8 mouse cellular contexts compared by ENCODE assay signal in genomic region chr9:41861136-41861535, GRCm38 (mm10).
A peak's percentile ranks its signal among the peaks of the same experiment; 100 is the strongest.
DNase-seq lines count a peak whose midpoint lies in the region; ATAC-seq lines count a peak whose summit lies in the region.

No protein-coding gene starts in this region.

- no peak for DNase-seq in kidney, postnatal 4 days
- no peak for DNase-seq in forebrain, embryonic 11.5 days (ENCODE audit: low spot score)
- DNase-seq in limb, embryonic 10.5 days (ENCODE audit: low spot score), result no peak
- no peak for DNase-seq in right cerebral cortex, adult 2 months (ENCODE audit: low spot score in 2 of 2)
- no peak for DNase-seq in adrenal gland, postnatal 14 days
- no peak for DNase-seq in adrenal gland, adult 8-10 months

- ATAC-seq in kidney, embryonic 16.5 days (ENCODE audit: low FRiP score, low TSS enrichment), result no peak
- no peak for ATAC-seq in forebrain, embryonic 11.5 days (replicated peaks; ENCODE audit: low FRiP score)
- ATAC-seq in neural tube, embryonic 15.5 days (ENCODE audit: low FRiP score), result peak; percentile 25; the same call in 1 of the 2 replicates

- WGBS in kidney, embryonic 16.5 days, result 46% methylated on average over 5 of the region's 5 CpGs
- 62% methylated on average over 5 of the region's 5 CpGs for WGBS in forebrain, embryonic 11.5 days
- 74% methylated on average over 5 of the region's 5 CpGs for WGBS in limb, embryonic 10.5 days
- WGBS in neural tube, embryonic 15.5 days, result 33% methylated on average over 5 of the region's 5 CpGs

- peak overlapping the region; percentile 70 for H3K27ac ChIP-seq in kidney, embryonic 16.5 days (ENCODE audit: low read length)
- peak overlapping the region; percentile 43; the same call in 1 of the 2 replicates for H3K27ac ChIP-seq in forebrain, embryonic 11.5 days (ENCODE audit: low read depth, low read length)
- peak overlapping the region; percentile 87 for H3K27ac ChIP-seq in limb, embryonic 10.5 days
- peak overlapping the region; percentile 79 for H3K27ac ChIP-seq in neural tube, embryonic 15.5 days (replicated peaks)

- peaks cover 22% of the 10 kb centered on the region for H3K4me1 ChIP-seq in kidney, embryonic 16.5 days (ENCODE audit: insufficient read depth, low read length)
- peaks cover 11% of the 10 kb centered on the region for H3K4me1 ChIP-seq in forebrain, embryonic 11.5 days (replicated peaks; ENCODE audit: control insufficient read depth, insufficient read depth, low read length)
- peaks cover 39% of the 10 kb centered on the region for H3K4me1 ChIP-seq in limb, embryonic 10.5 days
- peaks cover 36% of the 10 kb centered on the region for H3K4me1 ChIP-seq in neural tube, embryonic 15.5 days

- no peak overlapping the region; the same call in 1 of the 2 replicates for H3K9ac ChIP-seq in kidney, embryonic 16.5 days (replicated peaks; ENCODE audit: low read length)
- peak overlapping the region; percentile 31; the same call in 1 of the 2 replicates for H3K9ac ChIP-seq in forebrain, embryonic 11.5 days (ENCODE audit: low read length)
- 0 out of 2 replicates have a peak overlapping the region, but pooled peaks have one; percentile 7 for H3K9ac ChIP-seq in neural tube, embryonic 15.5 days (replicated peaks)

- H3K4me3 ChIP-seq in kidney, embryonic 16.5 days (ENCODE audit: low read length), result no peak overlapping the region
- H3K4me3 ChIP-seq in forebrain, embryonic 11.5 days (ENCODE audit: low read depth, low read length), result no peak overlapping the region
- peak overlapping the region; percentile 7; the same call in 1 of the 2 replicates for H3K4me3 ChIP-seq in limb, embryonic 10.5 days
- H3K4me3 ChIP-seq in neural tube, embryonic 15.5 days (replicated peaks), result no peak overlapping the region

- no peaks in the 10 kb centered on the region for H3K27me3 ChIP-seq in kidney, embryonic 16.5 days (ENCODE audit: insufficient read depth, low read length)
- H3K27me3 ChIP-seq in forebrain, embryonic 11.5 days (ENCODE audit: control insufficient read depth, insufficient read depth, low read length), result no peaks in the 10 kb centered on the region
- H3K27me3 ChIP-seq in limb, embryonic 10.5 days (ENCODE audit: low read depth, poor library complexity, severe bottlenecking), result no peaks in the 10 kb centered on the region
- no peaks in the 10 kb centered on the region for H3K27me3 ChIP-seq in neural tube, embryonic 15.5 days (replicated peaks)

- H3K9me3 ChIP-seq in kidney, embryonic 16.5 days (ENCODE audit: low read length), result no peaks in the 10 kb centered on the region
- no peaks in the 10 kb centered on the region for H3K9me3 ChIP-seq in forebrain, embryonic 11.5 days (ENCODE audit: control insufficient read depth, low read length)
- no peaks in the 10 kb centered on the region for H3K9me3 ChIP-seq in limb, embryonic 10.5 days (replicated peaks)
- H3K9me3 ChIP-seq in neural tube, embryonic 15.5 days (replicated peaks), result no peaks in the 10 kb centered on the region

- peak overlapping the region; percentile 31; the same call in 1 of the 2 replicates for H3K4me2 ChIP-seq in kidney, embryonic 16.5 days (replicated peaks; ENCODE audit: low read depth, low read length)
- H3K4me2 ChIP-seq in forebrain, embryonic 11.5 days (ENCODE audit: low read depth, low read length, severe bottlenecking), result no peak overlapping the region; the same call in 1 of the 2 replicates
- H3K4me2 ChIP-seq in neural tube, embryonic 15.5 days, result peak overlapping the region; percentile 26

- no peaks in the 10 kb centered on the region for H3K36me3 ChIP-seq in kidney, embryonic 16.5 days (ENCODE audit: insufficient read depth, low read length)
- H3K36me3 ChIP-seq in forebrain, embryonic 11.5 days (ENCODE audit: control insufficient read depth, insufficient read depth, low read length), result no peaks in the 10 kb centered on the region
- H3K36me3 ChIP-seq in limb, embryonic 10.5 days, result no peaks in the 10 kb centered on the region
- H3K36me3 ChIP-seq in neural tube, embryonic 15.5 days, result no peaks in the 10 kb centered on the region
